Mouse (Mus musculus): ENCODE data around the gene H1fx. TPM values are rescaled to one million over a fixed set of nuclear protein-coding genes. Genes with fewer than 3 reads are reported as not detected.

Gene H1fx
- 6.3 and 7.4 TPM in 2 replicates for polyA plus RNA-seq (2015; fragmentation: Nextera tagmentation; extraction: Ambion mirVana)

GRCm38 (mm10) chr6:87981547-87982256 lies at the start of gene H1fx:
Gene H1fx, minus strand, starts transcription at chr6:87981637.

Other genes with a start within 250 kb of the H1fx start
- 26.3 and 29.7 TPM in 2 replicates for gene Gp9, start 203.6 kb downstream of the H1fx start, polyA plus RNA-seq (2015; fragmentation: Nextera tagmentation; extraction: Ambion mirVana)
- gene Rab43, start 169.5 kb downstream of the H1fx start, polyA plus RNA-seq (2015; fragmentation: Nextera tagmentation; extraction: Ambion mirVana), result 37.3 and 40.1 TPM in 2 replicates
- gene Gm45140, start 145.8 kb downstream of the H1fx start, polyA plus RNA-seq (2015; fragmentation: Nextera tagmentation; extraction: Ambion mirVana), result 2.2 and 2.4 TPM in 2 replicates
- gene Isy1, start 142.8 kb downstream of the H1fx start, polyA plus RNA-seq (2015; fragmentation: Nextera tagmentation; extraction: Ambion mirVana), result 43.4 and 47.8 TPM in 2 replicates
- gene Cnbp, start 130.5 kb downstream of the H1fx start, polyA plus RNA-seq (2015; fragmentation: Nextera tagmentation; extraction: Ambion mirVana), result 611 and 628 TPM in 2 replicates
- 42.2 and 43.2 TPM in 2 replicates for gene Copg1, start 93.8 kb downstream of the H1fx start, polyA plus RNA-seq (2015; fragmentation: Nextera tagmentation; extraction: Ambion mirVana)
- 26.6 and 27.5 TPM in 2 replicates for gene Hmces, start 67.7 kb downstream of the H1fx start, polyA plus RNA-seq (2015; fragmentation: Nextera tagmentation; extraction: Ambion mirVana)
- gene Rab7, start 63.6 kb upstream of the H1fx start, polyA plus RNA-seq (2015; fragmentation: Nextera tagmentation; extraction: Ambion mirVana), result 104 and 116 TPM in 2 replicates
- gene Rpn1, start 102.8 kb upstream of the H1fx start, polyA plus RNA-seq (2015; fragmentation: Nextera tagmentation; extraction: Ambion mirVana), result 125 and 135 TPM in 2 replicates
- gene Gata2, start 212.3 kb upstream of the H1fx start, polyA plus RNA-seq (2015; fragmentation: Nextera tagmentation; extraction: Ambion mirVana), result 20.1 and 34.9 TPM in 2 replicates
- not detected in 2 replicates for gene Dnajb8, start 240.6 kb upstream of the H1fx start, polyA plus RNA-seq (2015; fragmentation: Nextera tagmentation; extraction: Ambion mirVana)